Mouse (Mus musculus) myocyte (in vitro differentiated cells): ENCODE measurements around the gene Kif1c.

Experiments used
- MAX ChIP-seq: IDR thresholded peaks from one replicate; pipeline ENCODE4 v1.6.1; 2011; ENCODE audit warnings: low read depth, mild to moderate bottlenecking, control low read depth
- POLR2A ChIP-seq: IDR thresholded peaks from one replicate; pipeline ENCODE4 v1.6.1; 2011; ENCODE audit warnings: low read depth, mild to moderate bottlenecking, control low read depth, moderate library complexity; ENCODE audit not compliant: insufficient read length

DNA sequence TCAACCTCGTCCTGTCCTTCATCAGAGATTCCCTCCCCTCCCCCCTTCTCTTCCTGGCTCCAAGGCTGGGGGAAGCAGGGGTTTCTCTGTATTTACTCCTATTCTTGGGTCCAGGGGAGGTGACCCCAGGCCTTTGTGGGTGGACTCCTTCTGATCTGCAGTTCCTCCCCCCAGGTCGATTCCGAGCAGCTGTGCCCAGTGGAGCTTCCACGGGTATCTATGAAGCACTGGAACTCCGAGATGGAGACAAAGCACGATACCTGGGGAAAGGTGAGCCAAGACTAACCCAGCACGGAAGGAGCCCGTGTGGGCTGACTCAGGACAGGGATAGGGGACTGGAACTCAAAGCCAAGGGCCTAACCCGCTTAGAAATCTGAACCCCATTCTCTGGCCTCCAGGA lies 42.4 kb upstream of the Kif1c start:
- TF ChIP-seq MAX (no peak), POLR2A (no peak)
